Mouse (Mus musculus): ENCODE results near the gene Zfp354c. TPM values are rescaled to one million over a fixed set of nuclear protein-coding genes. Genes with fewer than 3 reads are reported as not detected.

The Zfp354c gene
- polyA plus RNA-seq, 1 experiment from 2014 or later: 11.6 TPM

Other genes with a start within 250 kb of the Zfp354c start
- 6.5 and 7.8 TPM in 2 replicates for gene Adamts2, start 225.6 kb downstream of the Zfp354c start, polyA plus RNA-seq (2015; fragmentation: Nextera tagmentation; extraction: Ambion mirVana)
- 0.43 and 0.45 TPM in 2 replicates for gene Zfp879, start 13.8 kb upstream of the Zfp354c start, polyA plus RNA-seq (2015; fragmentation: Nextera tagmentation; extraction: Ambion mirVana)
- gene Grm6, start 23.0 kb upstream of the Zfp354c start, polyA plus RNA-seq (2015; fragmentation: Nextera tagmentation; extraction: Ambion mirVana): not detected in 2 replicates
- 3.0 and 4.9 TPM in 2 replicates for gene Zfp454, start 59.9 kb upstream of the Zfp354c start, polyA plus RNA-seq (2015; fragmentation: Nextera tagmentation; extraction: Ambion mirVana)
- 8.1 and 9.1 TPM in 2 replicates for gene Zfp2, start 88.4 kb upstream of the Zfp354c start, polyA plus RNA-seq (2015; fragmentation: Nextera tagmentation; extraction: Ambion mirVana)
- 0.68 and 1.0 TPM in 2 replicates for gene Zfp354b, start 103.9 kb upstream of the Zfp354c start, polyA plus RNA-seq (2015; fragmentation: Nextera tagmentation; extraction: Ambion mirVana)
- gene 4933414I15Rik, start 116.0 kb upstream of the Zfp354c start, polyA plus RNA-seq (2015; fragmentation: Nextera tagmentation; extraction: Ambion mirVana): not detected in 2 replicates
- gene Prop1, start 126.0 kb upstream of the Zfp354c start, polyA plus RNA-seq (2015; fragmentation: Nextera tagmentation; extraction: Ambion mirVana): not detected in 2 replicates
- gene Olfr1378, start 138.8 kb upstream of the Zfp354c start, polyA plus RNA-seq (2015; fragmentation: Nextera tagmentation; extraction: Ambion mirVana): not detected in 2 replicates
- not detected in 2 replicates for gene Olfr1377, start 154.2 kb upstream of the Zfp354c start, polyA plus RNA-seq (2015; fragmentation: Nextera tagmentation; extraction: Ambion mirVana)
- not detected in 2 replicates for gene Olfr51, start 175.9 kb upstream of the Zfp354c start, polyA plus RNA-seq (2015; fragmentation: Nextera tagmentation; extraction: Ambion mirVana)
- gene Olfr54, start 186.5 kb upstream of the Zfp354c start, polyA plus RNA-seq (2015; fragmentation: Nextera tagmentation; extraction: Ambion mirVana): not detected in 2 replicates
- not detected in 2 replicates for gene Olfr1375, start 220.4 kb upstream of the Zfp354c start, polyA plus RNA-seq (2015; fragmentation: Nextera tagmentation; extraction: Ambion mirVana)
- gene Zfp354a, start 231.5 kb upstream of the Zfp354c start, polyA plus RNA-seq (2015; fragmentation: Nextera tagmentation; extraction: Ambion mirVana): 5.4 and 6.2 TPM in 2 replicates

Measured in intestine, embryonic 16.5 days (tissue).